ENCODE assay signal across 28 mouse cellular contexts in the genomic region with DNA sequence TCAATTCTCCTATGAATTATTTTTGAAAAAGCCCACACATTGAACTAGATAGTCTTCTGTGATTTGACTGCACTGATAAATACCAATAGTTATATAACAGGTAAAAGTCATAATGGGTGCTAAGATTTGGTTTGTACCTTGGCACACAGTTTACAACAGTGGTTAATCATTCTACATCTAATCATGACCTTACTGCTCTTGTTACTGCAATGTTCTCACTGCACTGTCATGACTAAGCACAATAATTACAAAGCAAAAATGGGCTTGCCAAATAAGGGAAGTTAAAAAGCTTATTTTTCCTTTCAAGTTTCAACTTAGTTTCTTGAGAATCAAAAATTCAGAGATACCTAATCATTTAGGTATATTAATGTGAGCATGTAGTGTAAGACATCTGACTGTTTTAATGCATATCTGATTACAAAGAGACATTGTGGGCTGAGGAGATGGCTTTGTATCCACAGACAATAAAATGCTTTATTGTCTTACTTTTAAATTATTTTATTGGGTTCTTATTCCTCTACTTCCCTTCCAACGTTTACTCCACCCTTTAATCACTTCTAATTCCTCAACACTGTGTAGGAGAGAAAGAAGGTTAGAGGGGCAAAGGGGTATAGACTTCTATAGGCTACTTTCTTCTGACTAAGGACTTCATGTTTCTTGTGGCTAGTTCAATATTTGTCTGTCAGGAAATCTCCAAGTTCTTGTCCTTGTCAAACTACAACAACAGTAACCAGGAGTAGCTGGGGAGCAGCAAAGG. TPM values are rescaled to one million over a fixed set of nuclear protein-coding genes. Genes with fewer than 3 reads are reported as not detected.
DNase-seq lines count a peak whose midpoint lies in the region; ATAC-seq and TF ChIP-seq lines count a peak whose summit lies in the region.
"Had no signal": no experiment of that assay in that cellular context is flagged by ENCODE, and none has a peak within 500 bp of the region (broad histone marks: within the 10 kb centered on the region; RNA-seq: fewer than 3 reads in every experiment).

No protein-coding gene starts in this region.

- no peaks in the 10 kb centered on the region for H3K36me3 ChIP-seq in kidney, adult 2 months (ENCODE audit: control insufficient read depth, insufficient read depth, low read length)
- H3K36me3 ChIP-seq in hindbrain, embryonic 12.5 days: no peaks in the 10 kb centered on the region
- H3K36me3 ChIP-seq: embryonic facial prominence, embryonic 10.5 days; forebrain, embryonic 15.5 days; heart, embryonic 15.5 days; kidney, embryonic 15.5 days; lung, embryonic 15.5 days; midbrain, embryonic 10.5 days; neural tube, embryonic 15.5 days had no signal

- no peaks in the 10 kb centered on the region; the same call in 1 of the 2 replicates for H3K27me3 ChIP-seq in kidney, adult 2 months (replicated peaks; ENCODE audit: control insufficient read depth, insufficient read depth, low read length)
- H3K27me3 ChIP-seq in hindbrain, embryonic 12.5 days: no peaks in the 10 kb centered on the region
- H3K27me3 ChIP-seq: forebrain, embryonic 15.5 days; heart, embryonic 15.5 days; kidney, embryonic 15.5 days; lung, embryonic 15.5 days; neural tube, embryonic 15.5 days had no signal

- peak; percentile 52; the same call in 1 of the 2 replicates for ATAC-seq in granulocyte monocyte progenitor cell, adult 5-6 weeks (replicated peaks; ENCODE audit: poor library complexity, severe bottlenecking)
- ATAC-seq in megakaryocyte progenitor cell, adult 5-6 weeks (replicated peaks; ENCODE audit: poor library complexity): peak; percentile 65
- ATAC-seq in hindbrain, embryonic 12.5 days (ENCODE audit: low FRiP score): no peak
- ATAC-seq: forebrain, embryonic 15.5 days; hindbrain, embryonic 16.5 days had no signal

- no peaks in the 10 kb centered on the region for H3K9me3 ChIP-seq in hindbrain, embryonic 12.5 days (replicated peaks)
- H3K9me3 ChIP-seq: embryonic facial prominence, embryonic 10.5 days; forebrain, embryonic 15.5 days; heart, embryonic 15.5 days; kidney, embryonic 15.5 days; lung, embryonic 15.5 days; midbrain, embryonic 10.5 days; neural tube, embryonic 15.5 days had no signal

- H3K9ac ChIP-seq in hindbrain, embryonic 12.5 days: no peak overlapping the region
- H3K9ac ChIP-seq: forebrain, embryonic 15.5 days; heart, embryonic 15.5 days; kidney, embryonic 15.5 days; lung, embryonic 15.5 days; neural tube, embryonic 15.5 days had no signal

- H3K4me2 ChIP-seq in hindbrain, embryonic 12.5 days (replicated peaks): no peak overlapping the region
- H3K4me2 ChIP-seq: forebrain, embryonic 15.5 days; heart, embryonic 15.5 days; kidney, embryonic 15.5 days; lung, embryonic 15.5 days; neural tube, embryonic 15.5 days had no signal

- 7% methylated on average over 1 of the region's 1 CpGs for WGBS in kidney, adult 2 months
- 9% methylated on average over 1 of the region's 1 CpGs for WGBS in large intestine, adult 2 months
- 39% methylated on average over 1 of the region's 1 CpGs for WGBS in hindbrain, embryonic 12.5 days

- peak; percentile 15 for DNase-seq in kidney, adult 2 months
- DNase-seq in kidney, adult 18-20 months: no peak
- DNase-seq in large intestine, adult 2 months (ENCODE audit: low read depth, low spot score): peak; percentile 64
- DNase-seq in urinary bladder, adult 2 months (ENCODE audit: low spot score): no peak
- DNase-seq in neural tube, embryonic 10.5 days (ENCODE audit: extremely low spot score, low spot score): no peak
- DNase-seq: adrenal gland, postnatal 36 days; cerebellum, adult 11 months; cerebellum, adult 9-11 months; gastrocnemius, postnatal 36 days; heart, postnatal 4 days; kidney, postnatal 4 days; layer of hippocampus, adult 9-11 months; lung, postnatal 4 days; thymus, postnatal 25 days had no signal

- H3K4me1 ChIP-seq in kidney, adult 2 months (ENCODE audit: control insufficient read depth, insufficient read depth, low read length): no peaks in the 10 kb centered on the region
- H3K4me1 ChIP-seq in hindbrain, embryonic 12.5 days: no peaks in the 10 kb centered on the region
- H3K4me1 ChIP-seq: embryonic facial prominence, embryonic 10.5 days; forebrain, embryonic 15.5 days; heart, embryonic 15.5 days; kidney, embryonic 15.5 days; lung, embryonic 15.5 days; midbrain, embryonic 10.5 days; neural tube, embryonic 15.5 days had no signal

- TF ChIP-seq POLR2A in kidney, adult 2 months (IDR thresholded peaks at IDR 0.05; ENCODE audit: low read depth, low read length): no peak

- no peak for TF ChIP-seq CTCF in kidney, adult 2 months (conservative IDR thresholded peaks at IDR 0.05; ENCODE audit: insufficient read depth, insufficient read length, low read depth, low read length)

- H3K4me3 ChIP-seq in kidney, adult 2 months (ENCODE audit: insufficient read depth, low read depth, low read length): no peak overlapping the region
- no peak overlapping the region for H3K4me3 ChIP-seq in hindbrain, embryonic 12.5 days
- H3K4me3 ChIP-seq: embryonic facial prominence, embryonic 10.5 days; forebrain, embryonic 15.5 days; heart, embryonic 15.5 days; kidney, embryonic 15.5 days; lung, embryonic 15.5 days; midbrain, embryonic 10.5 days; neural tube, embryonic 15.5 days had no signal

- H3K27ac ChIP-seq in kidney, adult 2 months (ENCODE audit: insufficient read depth, low read depth, low read length): no peak overlapping the region
- no peak overlapping the region for H3K27ac ChIP-seq in hindbrain, embryonic 12.5 days
- H3K27ac ChIP-seq: embryonic facial prominence, embryonic 10.5 days; forebrain, embryonic 15.5 days; heart, embryonic 15.5 days; kidney, embryonic 15.5 days; lung, embryonic 15.5 days; midbrain, embryonic 10.5 days; neural tube, embryonic 15.5 days had no signal

RNA-seq across cellular contexts. Expression of a gene that starts 15.4 kb away (rescaled TPM):
- polyA plus RNA-seq in kidney, adult 2 months (2012; rRNA removed): 12.8 and 17.2 TPM in 2 replicates
- total RNA-seq in granulocyte monocyte progenitor cell, adult 5-6 weeks (2014; fragmentation: Nextera tagmentation): 26.7 and 36.1 TPM in 2 replicates
- 32.5 and 34.0 TPM in 2 replicates for total RNA-seq in granulocyte monocyte progenitor cell, adult 5-6 weeks (2017)
- polyA plus RNA-seq in large intestine, adult 2 months (2012; rRNA removed): 26.4 and 30.3 TPM in 2 replicates
- total RNA-seq in megakaryocyte progenitor cell, adult 5-6 weeks (2015): 26.9 and 33.9 TPM in 2 replicates
- total RNA-seq in megakaryocyte progenitor cell, adult 5-6 weeks (2017): 28.5 and 32.8 TPM in 2 replicates
- 4.7 TPM in 2 replicates for polyA plus RNA-seq in urinary bladder, adult 2 months (2012; rRNA removed)
- polyA plus RNA-seq in hindbrain, embryonic 12.5 days (2016; fragmentation: Nextera tagmentation; extraction: Ambion mirVana): 2.0 and 2.1 TPM in 2 replicates

RNA-seq across cellular contexts. Expression of a gene that starts 22.2 kb away (rescaled TPM):
- 16.5 and 24.1 TPM in 2 replicates for polyA plus RNA-seq in kidney, adult 2 months (2012; rRNA removed)
- not detected in 2 replicates for total RNA-seq in granulocyte monocyte progenitor cell, adult 5-6 weeks (2014; fragmentation: Nextera tagmentation)
- not detected in 2 replicates for total RNA-seq in granulocyte monocyte progenitor cell, adult 5-6 weeks (2017)
- polyA plus RNA-seq in large intestine, adult 2 months (2012; rRNA removed): 7.9 and 10.5 TPM in 2 replicates
- total RNA-seq in megakaryocyte progenitor cell, adult 5-6 weeks (2015): not detected in 2 replicates
- not detected in 2 replicates for total RNA-seq in megakaryocyte progenitor cell, adult 5-6 weeks (2017)
- 0.44 and 0.48 TPM in 2 replicates for polyA plus RNA-seq in urinary bladder, adult 2 months (2012; rRNA removed)
- 1.3 and 2.2 TPM in 2 replicates for polyA plus RNA-seq in hindbrain, embryonic 12.5 days (2016; fragmentation: Nextera tagmentation; extraction: Ambion mirVana)
- total RNA-seq: left cerebral cortex, postnatal 36 days had no signal
- polyA plus RNA-seq: cortical plate, adult 2 months had no signal

RNA-seq across cellular contexts. Expression of a gene that starts 55.9 kb away (rescaled TPM):
- 36.6 and 44.6 TPM in 2 replicates for polyA plus RNA-seq in kidney, adult 2 months (2012; rRNA removed)
- total RNA-seq in granulocyte monocyte progenitor cell, adult 5-6 weeks (2014; fragmentation: Nextera tagmentation): not detected in 2 replicates
- not detected in 2 replicates for total RNA-seq in granulocyte monocyte progenitor cell, adult 5-6 weeks (2017)
- polyA plus RNA-seq in large intestine, adult 2 months (2012; rRNA removed): not detected in 2 replicates
- total RNA-seq in megakaryocyte progenitor cell, adult 5-6 weeks (2015): not detected in 2 replicates
- 0.33 TPM in 1 of 2 replicates, not detected in the other for total RNA-seq in megakaryocyte progenitor cell, adult 5-6 weeks (2017)
- 0.06 and 0.25 TPM in 2 replicates for polyA plus RNA-seq in urinary bladder, adult 2 months (2012; rRNA removed)
- polyA plus RNA-seq in hindbrain, embryonic 12.5 days (2016; fragmentation: Nextera tagmentation; extraction: Ambion mirVana): not detected in 2 replicates
- total RNA-seq: heart, postnatal 4 days; midbrain, postnatal 0 days had no signal
- polyA plus RNA-seq: embryonic facial prominence, embryonic 10.5 days; forebrain, embryonic 15.5 days; hindbrain, embryonic 16.5 days; midbrain, embryonic 10.5 days; midbrain, postnatal 0 days; neural tube, embryonic 15.5 days had no signal

Comparison
In these comparisons a context has a peak if more than half of its experiments do, and no peak if none do; other contexts are left out.
1. DNase-seq: peak in kidney, adult 2 months (single experiment) and large intestine, adult 2 months (single experiment); none in kidney, adult 18-20 months (single experiment), urinary bladder, adult 2 months (single experiment) and neural tube, embryonic 10.5 days (single experiment).
2. RNA of a gene that starts 55.9 kb away (polyA plus RNA-seq): 36.6 to 44.6 TPM in kidney, adult 2 months; 0.06 to 0.25 TPM in urinary bladder, adult 2 months, not detected in large intestine, adult 2 months and not detected in hindbrain, embryonic 12.5 days; every median in the first group is over 10 times any median in the second.